Mouse (Mus musculus): Measurements from ENCODE around the gene Slc7a1.

The Slc7a1 gene

DNA sequence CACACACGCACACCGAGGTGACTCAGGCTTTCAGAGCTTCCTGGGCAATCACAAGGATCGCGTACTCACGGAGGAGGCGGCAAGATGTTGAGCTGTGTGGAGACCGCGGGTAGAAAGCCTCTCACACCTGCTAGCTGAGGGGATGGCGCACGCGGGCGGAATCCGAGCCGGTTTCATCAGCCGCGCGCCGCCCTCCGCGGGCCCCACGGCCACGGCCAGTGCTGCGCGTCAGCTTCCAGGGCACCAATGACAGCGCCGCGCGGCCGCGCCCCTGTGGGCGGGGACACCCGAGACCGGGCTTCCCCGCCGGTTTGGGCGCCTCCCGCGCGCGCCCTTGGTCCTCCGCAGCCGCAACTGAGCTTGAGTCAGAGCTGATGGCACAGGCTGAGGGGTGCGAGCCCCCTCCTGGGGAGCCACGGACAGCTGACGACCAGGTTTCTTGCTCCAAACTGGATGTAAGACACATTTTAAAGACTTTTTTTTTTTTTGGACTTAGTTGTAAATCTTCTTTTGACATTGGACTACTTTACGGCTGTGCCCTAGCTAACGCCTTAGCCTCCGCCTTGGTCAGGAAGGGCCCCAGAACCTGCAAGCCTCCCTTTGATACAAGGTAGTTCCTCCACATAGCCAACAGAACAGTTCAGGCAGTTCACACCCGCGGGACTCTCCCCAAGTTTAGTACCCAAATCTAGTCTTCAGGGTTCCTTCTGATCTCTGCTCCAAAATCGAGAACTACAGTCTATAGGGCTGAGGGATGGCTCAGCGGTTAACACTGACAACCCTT lies at the start of gene Slc7a1:
Gene Slc7a1, minus strand, starts transcription at position 245 of the 784 bp plus-strand sequence.
- peak; percentile 88 to 95 for DNase-seq

DNA sequence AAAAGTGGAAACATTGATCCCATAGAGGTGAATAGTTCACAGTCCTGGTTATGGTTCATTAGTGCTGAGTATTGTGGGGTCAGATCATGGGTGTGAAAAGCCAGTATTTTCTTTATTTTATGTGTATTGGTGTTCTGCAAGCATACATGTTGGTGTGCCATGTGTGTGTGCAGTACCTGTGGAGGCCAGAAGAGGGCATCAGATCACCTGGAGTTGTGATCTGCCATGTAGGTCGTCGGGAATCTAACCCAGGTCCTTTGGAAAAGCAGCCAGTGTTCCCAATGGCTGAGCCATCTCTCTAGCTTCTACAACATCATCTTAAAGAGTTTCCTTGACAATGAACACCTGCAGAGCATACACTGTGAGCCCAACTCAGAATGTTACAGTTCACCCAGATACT lies 45.3 kb upstream of the Slc7a1 start:
- no peak for DNase-seq

DNA sequence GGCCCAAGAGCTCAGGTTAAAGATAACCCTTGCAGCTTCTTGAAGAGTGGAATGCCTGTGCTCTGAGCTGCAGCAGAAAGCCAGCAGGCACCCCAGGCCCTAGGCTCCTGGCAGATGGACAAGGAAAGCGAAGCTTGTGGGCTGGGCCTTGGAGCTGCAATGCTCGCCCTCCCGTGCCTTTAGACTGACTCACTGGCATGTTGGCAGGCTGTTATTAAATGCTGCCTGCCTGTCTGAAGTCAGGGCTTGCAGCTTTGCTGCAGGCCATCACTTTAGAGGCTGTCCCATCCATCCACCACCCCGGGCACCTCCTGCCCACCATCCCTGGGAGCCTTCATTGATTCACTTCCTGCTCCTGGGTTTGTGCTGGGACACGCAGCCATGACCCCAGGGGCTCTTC lies 44.0 kb upstream of the Slc7a1 start:
- DNase-seq: peak; percentile 13 to 52

DNA sequence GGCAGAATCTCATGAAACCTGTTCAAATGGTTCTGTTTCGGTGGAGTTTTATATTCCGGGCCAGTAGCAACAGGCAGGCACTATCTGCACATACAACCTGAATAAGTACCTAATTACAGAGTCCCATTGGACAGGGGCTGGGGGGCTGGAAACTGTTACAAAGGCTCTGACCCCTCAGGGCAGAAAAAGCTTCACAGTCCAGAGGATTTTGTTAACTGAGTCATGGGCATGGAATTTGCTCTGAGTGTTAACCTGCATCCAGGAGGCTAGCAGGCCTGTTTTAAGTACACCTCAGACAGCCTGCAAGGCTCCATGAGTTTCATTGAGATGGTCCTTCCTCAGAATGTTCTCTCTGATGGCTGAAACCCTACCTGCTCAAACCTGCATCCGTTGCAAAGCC lies 36.0 kb upstream of the Slc7a1 start:
- DNase-seq: no peak

DNA sequence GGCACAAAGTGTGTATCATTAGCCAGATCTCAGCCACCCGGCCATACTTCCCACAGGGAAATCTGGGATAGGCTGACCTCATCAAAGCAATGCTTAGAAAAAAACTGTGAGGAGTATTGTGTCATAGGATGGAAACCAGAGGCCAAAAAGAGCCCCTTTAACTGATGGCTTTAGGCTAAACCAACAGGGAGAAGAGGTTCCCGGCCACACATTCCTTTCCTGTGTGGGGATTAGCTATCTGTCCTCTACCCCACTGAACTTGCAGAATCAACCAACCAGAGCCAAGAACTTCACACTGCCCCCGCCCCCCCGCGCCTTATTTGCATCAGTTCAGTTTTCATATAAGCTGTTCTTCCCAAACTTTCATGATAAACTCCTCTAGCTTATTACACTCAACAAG lies 32.4 kb upstream of the Slc7a1 start:
- no peak for DNase-seq

DNA sequence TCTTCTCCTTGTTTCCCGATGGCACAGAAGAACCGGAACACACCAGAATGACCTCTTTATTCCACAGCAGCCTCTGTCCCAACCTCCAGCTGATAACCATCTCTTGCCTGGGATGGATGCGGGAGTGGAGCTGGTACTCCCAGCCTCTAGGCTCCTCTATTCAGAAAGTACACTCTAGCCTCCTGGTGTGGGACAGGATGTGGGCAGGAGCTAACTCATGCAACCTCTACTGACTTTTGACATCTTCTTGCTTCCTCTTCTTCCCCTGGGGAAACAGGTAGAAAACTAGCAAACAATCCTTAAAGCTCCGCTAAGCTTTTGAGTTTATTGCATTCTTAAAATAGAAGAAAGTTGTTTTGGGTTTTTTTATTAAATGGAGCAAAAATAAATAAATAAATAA lies 29.1 kb upstream of the Slc7a1 start:
- DNase-seq: no peak

DNA sequence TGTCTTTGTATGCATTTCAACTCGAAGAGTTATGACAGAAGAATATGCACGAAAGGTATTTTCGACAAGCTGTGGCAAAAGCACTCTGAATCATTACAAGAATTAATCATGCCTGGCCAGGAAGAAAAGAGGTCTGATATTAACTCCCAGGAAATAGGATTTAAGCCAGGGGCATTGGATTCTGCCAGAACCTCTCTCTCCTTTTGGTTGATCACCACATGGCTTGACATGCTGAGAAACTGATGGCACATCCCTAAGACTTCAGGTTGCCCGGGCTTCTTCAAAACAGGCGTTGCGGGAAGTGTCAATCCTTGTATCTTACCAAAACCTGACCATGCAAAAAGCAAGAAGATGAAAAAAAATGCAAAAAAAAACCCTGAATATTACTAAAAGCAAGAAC lies 25.4 kb upstream of the Slc7a1 start:
- DNase-seq: no peak

DNA sequence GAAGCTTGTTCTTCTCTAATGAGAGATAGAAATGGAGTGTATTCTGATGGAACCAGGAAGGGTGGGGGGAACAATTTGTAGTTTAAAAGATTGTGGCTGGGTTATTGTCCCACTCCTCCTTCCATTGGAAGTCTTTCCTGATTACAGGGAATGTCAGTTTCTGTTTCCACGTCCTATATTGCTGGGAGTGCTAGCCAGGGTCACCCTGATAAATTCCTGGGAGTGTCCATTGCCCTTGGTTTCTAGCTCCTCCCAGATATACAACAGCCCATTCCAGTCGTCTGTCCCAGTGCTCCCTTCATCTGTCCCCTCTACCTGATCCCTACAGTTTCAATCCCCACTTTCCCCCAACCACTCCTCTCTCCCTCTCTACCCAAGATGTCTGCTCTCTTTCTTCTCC lies 21.6 kb upstream of the Slc7a1 start:
- no peak for DNase-seq

DNA sequence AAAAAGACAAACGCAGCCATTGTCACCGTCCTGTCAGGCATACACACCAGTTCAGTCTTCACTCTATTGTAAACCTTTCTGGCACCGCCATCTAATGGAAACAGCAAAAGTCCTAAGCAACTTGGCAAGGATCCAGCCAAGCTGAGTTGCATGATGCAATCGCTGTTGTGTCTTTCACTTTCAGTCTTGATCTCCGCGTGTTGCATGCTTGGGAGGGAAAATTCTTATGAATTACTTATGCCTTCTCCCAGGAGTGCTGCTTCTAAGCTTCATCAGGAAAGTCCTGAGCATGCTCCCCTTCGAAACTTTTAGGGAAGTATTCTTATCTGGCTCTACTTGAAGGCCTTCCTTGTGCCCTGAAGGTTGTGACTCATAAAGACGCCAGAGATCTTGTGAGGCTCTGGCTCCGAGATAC lies 19.4 kb upstream of the Slc7a1 start:
- peak; percentile 36 to 42 for DNase-seq

DNA sequence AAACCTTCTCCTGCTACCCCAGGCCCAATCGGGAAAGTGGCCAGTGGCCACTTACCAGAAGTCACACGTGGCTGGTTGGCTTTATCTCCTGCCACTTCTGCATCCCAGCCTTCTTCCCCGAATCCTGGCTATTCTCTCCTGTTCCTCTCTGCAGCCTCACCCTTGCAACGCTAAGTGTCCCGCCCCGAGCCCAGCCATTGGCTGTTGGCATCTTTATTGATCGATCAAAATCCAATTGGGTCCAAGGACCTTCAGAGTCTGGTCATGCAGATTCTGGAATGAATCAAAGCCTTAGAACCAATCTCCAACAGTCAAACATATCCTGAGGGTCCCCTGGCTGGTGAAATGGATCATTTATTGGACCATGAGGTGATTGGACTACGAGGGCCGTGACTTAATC lies 18.7 kb upstream of the Slc7a1 start:
- no peak for DNase-seq

DNA sequence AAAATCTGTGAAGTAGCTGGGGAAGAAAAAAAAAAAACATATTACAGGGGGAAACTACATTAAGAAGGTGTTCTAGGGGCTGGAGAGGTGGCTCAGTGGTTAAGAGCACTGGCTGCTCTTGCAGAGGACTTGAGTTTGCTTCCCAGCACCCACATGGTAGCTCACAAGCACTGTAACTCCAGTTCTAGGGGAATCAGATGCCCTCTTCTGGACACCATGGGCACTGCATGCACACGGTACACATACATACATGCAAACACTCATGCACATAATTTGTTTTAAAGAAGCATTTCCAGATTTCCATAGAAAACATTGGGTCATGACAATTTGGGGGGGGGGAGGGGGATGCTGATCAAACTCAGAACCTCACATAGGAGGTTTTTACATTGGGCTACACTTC lies 18.1 kb upstream of the Slc7a1 start:
- DNase-seq: no peak

DNA sequence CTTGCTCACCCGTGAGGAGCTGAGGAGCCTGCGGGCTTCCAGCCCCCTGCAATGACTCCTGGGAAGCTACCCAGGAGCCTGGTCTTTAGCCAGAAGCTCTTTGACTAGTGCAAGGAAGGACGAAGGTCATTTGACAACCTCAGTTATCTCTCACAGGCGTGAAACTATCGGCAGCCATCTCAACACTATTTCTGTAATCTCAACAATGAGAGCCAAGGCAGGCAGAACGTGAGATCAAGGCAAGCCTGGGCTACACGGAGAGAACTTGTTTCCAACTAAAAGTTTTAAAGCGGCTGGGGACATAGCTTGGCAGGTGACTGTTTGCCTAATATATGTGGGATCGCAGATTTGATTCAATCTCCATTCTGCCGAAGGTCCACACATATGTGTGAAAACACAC lies 16.8 kb upstream of the Slc7a1 start:
- no peak for DNase-seq

DNA sequence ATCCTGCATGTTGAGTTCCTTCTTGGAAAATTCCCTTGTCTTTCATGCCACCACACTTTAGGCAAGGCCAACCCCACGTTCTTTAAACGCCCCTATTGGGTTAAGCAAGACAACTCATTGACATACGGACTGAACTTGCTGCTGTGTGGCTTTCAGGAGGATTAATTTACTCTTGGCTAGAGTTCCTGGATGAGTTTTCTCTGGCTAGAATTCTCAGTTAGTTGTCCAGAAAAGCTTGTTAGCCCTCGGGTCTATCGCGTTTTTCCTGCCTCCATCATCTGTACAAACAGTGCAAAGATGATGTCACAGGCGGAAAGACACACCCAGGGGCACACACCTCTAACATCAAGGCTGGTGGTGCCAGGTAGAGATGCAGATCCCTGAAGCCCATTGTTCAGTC lies 14.5 kb upstream of the Slc7a1 start:
- no peak for DNase-seq

DNA sequence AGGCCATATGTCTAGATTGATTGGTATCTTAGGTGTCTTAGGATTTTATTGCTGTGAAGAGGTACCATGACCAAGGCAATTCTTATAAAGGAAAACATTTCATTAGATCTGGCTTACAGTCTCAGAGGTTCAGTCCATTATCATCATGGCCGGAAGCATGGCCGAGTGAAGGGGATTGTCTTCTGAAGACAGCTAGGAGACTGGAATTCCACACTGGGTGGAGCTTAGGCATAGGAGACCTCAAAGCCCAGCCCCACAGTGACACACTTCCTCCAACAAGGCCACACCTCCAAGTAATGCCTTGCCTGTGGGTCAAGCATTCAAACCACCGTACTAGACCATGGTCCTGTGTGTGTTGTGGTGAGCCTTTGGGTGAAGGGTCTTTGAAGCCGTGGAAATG lies 12.8 kb upstream of the Slc7a1 start:
- DNase-seq: no peak

DNA sequence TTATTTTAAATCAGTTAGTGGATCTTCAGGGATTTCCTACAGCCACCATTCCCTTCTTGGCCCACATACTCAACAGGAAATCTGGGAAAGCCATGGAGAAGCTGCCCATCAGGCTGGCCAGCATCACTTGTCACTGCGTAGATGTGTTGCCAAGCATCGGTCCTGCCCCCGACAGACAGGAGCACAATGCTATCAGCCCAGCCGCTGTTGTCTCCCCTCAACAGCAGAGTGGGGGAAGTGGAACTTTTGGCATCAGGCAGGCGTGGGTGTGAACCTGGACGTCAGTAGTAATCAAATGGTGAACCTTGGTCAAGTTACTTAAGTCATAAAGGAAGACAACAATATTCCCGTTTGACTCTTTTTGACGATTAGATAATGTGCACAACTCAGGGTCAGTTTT lies 9.8 kb upstream of the Slc7a1 start:
- no peak for DNase-seq

DNA sequence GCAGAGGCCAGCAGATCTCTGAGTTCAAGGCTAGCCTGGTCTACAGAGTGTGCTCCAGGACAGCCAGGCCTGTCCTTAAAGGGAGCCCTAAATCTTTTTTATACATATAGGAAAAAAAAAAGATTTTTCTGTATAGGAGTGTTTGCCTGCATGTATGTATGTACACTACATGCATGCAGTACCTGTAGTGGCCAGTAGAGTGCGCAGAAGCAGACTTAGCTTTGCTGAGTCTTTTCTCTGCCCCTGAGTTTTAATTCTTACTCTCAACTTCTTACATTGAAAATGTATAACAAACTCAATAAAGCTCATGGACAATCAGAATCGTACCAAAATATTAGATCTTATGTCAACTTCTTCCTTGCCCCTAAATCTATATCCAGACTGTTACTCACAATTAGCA lies 7.2 kb upstream of the Slc7a1 start:
- no peak for DNase-seq

DNA sequence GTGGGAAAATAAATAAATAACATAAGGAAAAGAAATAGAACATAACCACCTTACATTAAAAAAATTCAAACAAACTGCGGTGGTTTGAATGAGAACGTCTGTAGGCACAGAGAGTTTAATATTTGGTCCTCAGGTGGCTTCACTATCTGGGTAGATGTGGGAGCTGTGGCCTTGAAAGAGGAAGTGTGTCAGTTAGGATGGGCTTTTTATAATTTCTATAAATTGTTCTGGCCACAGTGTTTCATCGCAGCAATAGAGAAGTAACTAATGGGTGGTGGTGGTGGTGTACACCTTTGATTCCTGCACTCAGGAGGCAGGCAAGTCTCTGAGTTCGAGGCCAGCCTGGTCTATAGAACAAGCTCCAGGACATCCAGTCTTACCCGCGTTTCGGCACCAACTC lies 4.8 kb upstream of the Slc7a1 start:
- no peak for DNase-seq

DNA sequence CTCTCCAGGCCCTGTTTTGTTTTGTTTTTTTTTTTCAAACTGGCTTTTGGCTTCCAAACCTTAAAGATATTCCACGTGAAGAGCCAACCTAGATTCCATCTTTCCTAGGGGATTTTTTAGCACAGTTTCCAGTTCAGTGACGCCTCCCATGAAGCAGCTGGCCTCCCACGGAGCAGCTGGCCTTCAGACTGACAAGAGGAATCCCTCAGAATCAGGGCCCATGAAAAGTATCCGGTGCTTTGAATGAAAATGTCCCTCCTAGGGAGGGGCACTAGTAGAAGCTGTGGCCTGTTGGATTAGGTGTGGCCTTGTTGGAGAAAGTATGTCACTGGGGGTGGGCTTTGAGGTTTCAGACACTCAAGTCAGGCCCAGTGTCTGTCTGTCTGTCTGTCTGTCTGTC lies 2.9 kb upstream of the Slc7a1 start:
- DNase-seq: no peak

DNA sequence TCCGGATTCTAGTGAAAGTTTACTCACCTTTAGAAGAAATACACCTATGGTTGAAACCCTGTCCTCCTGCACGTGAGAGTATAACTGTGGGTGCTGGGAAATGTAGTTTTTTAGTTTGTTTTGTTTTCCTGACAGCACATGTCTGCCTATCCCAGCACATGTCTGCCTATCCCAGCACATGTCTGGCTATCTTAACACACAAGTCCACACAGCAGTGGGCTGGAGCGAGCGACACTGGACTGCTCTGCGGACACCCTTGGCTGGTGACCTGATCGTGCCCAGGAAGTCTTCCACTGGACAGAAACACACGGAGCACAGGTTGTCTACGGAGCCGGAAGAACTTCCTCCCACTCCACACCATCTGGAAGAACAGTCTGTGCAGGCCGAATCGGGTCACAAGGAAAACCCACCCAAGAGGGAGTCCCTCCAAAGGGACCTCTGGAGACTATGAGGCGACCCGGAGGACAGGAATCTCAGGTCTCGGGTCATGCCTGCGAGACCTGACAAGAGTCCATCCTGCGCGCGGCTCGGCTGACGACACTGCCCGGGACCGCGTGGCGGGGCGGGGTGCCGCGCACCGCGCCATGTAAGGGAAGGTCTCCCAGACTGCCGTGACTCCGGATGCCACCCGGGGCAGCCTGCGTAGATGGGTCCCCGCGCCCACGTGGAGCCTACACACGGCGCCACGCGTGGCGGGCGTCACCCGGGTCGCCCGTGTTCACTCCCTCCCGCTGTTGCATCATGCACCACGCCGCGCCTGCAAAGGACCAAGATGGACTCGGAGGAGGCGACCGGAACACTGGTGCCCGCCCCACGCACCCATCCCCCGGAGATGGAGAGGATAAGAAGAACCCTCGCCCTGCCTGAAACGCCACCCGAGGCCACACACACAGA lies 691 bp downstream of the Slc7a1 start:
- peak; percentile 19 to 54 for DNase-seq

DNA sequence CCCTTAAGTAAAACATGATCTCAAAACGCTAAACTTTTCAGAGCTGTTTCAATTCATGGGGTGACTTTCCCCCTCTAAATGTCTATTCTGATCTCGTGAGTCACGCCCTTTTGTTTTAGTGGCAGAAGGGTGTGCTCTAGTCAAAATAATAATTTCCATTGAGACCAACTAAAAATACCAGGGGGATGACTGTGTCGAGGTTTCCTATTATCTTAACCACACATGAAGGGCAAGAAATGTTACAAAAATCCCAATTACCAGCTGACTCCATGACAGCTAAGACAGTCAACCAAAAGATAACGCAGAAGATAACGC lies 1.3 kb downstream of the Slc7a1 start:
- no peak for DNase-seq

DNA sequence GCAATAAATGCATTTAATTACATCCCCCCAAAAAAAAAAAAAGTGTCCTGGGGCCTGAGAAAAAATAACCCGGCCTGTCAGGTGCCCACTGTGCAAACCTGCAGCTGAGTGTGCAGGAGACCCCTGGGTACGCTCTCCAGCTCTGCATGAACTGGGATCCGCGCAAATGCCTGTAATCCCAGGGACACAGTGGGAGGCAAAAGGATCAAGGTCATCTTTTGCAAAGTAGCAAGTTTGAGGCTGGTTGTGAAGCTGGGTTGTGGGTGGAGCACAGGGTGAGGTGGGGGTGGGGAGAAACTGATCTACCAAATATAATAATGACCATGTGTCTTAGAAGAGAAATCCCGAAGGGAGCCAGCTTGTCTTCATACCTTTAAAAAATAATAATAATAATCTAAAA lies 1.8 kb downstream of the Slc7a1 start:
- no peak for DNase-seq

DNA sequence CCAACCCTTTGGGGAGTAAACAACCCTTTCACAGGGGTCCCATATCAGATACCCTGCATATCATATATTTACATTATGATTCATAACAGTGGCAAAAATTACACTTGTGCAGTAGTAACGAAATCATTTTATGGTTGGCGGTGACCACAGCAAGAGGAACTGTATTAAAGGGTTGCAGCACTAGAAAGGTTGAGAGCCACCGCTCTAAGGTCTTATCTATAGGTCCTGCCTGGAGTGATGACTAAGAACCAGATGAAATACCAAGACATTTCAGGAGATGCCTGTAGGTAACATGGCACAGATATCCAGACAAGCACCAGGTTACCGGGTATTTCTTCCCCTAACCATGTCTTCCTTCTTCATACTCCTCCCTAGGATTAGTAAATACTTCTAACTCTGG lies 2.3 kb downstream of the Slc7a1 start:
- DNase-seq: no peak

DNA sequence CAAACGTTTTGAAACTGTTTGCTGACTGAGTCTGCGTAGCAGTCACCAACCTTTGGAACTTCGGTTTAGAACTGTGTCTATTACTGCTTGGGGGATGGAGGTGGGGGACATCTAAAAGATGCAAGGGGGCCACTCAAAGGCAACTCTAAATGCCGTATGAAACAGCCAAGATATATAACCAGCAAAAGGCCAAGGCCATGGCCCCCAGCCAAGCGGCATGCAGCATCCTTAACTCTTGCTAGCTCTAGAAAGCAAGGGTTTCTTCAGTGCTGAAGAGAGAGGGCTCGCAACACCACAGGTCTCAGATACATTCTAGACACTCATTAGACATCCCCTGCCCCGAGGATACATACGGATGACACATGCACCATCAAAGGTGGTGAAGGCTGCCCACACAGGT lies 6.4 kb downstream of the Slc7a1 start:
- DNase-seq: no peak

DNA sequence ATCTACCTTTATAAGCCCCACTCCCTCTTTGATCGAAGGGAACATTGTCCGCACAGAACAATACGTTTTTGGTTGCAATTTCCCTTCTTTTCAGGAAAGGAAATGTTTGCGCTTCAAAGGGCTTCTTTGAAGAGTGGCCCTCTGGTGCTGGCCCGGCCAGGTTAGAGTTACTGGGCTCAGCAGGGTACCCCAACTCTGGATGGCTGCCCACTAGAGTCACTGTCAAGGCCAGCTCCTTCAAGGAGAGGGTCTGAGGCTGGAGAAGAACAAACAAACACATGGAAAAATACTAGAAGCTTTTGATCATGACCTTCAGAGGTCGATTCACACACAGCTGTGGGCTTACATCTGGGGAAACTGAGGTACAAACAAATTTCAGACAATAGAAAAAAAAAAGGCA lies 6.9 kb downstream of the Slc7a1 start:
- no peak for DNase-seq

All from kidney, postnatal 25 days (tissue).